Mouse (Mus musculus) adrenal gland, postnatal 4 days (tissue): ENCODE results near the gene Dpy19l3. TPM values are rescaled to one million over a fixed set of nuclear protein-coding genes. Genes with fewer than 3 reads are reported as not detected.
A peak's percentile ranks its signal among the peaks of the same experiment; 100 is the strongest.

Experiments
- DNase-seq, 2 experiments: peaks; one replicate each; pipeline ENCODE4 v3.0.0; 2021 to 2022; ENCODE audit warnings: low spot score in 2 of 2, mixed read lengths in 2 of 2
- long read RNA-seq, 2 experiments: library from polyadenylated mRNA; stranded (forward); transcript quantifications; one replicate each; pipeline ENCODE4 v2.0.0; 2021
- total RNA-seq, 2 experiments: library from RNA; stranded (reverse); gene quantifications; 2 replicates each; pipeline ENCODE4 v1.2.3; 2021

Gene Dpy19l3
- total RNA-seq: 10 to 100 TPM; 63.6 to 70.9 TPM
- long read RNA-seq, experiment 1, full-length matches to known transcripts: 1 of 15 reads
- long read RNA-seq, experiment 1, partial matches to known transcripts: 6 of 15 reads
- long read RNA-seq, experiment 1, other reads (novel, unspliced or antisense): 8 of 15 reads
- long read RNA-seq, experiment 2, full-length matches to known transcripts: 2 of 19 reads
- long read RNA-seq, experiment 2, partial matches to known transcripts: 8 of 19 reads
- long read RNA-seq, experiment 2, other reads (novel, unspliced or antisense): 9 of 19 reads

DNA sequence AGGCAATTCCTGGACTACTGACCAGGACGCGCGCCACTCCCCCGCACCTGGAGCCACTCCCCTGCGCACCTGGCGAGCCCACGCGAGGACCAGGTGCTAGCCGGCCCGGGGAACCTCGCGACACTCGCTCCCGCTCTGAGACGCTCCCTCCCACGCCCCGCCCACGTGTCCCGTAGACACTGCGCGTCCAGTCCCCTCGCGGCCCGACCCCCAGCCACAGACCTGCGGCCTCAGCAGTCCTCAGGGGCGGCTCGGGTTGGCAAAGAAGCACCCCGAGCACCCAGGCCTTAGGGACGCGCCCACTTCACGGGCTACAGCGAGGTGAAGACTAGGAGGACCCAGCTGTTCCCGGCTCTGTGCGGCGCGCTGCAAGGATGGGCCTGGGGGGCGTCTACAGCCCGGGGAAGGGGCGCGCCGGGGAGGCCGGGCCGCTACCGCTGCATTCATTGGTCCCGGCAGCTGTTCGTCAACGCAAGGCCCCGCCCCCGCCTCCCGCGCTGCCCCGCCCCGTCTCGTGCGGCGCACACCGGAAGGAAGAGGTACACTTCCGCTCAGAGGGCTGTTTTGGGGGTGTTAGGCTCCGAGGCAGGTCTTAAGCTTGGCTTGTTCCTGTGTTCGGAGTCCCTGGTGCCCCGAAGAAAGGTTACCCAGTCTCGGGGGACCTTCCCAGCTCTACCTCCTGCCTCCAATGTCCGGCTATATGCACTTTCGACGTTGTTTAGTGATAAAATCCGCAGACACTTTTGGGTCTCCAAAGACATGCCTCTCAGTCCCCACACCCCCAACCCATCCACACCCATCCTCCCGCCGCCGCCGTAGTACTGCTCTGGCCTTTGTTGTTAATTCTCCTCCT lies at the start of gene Dpy19l3:
TSS of gene Dpy19l3 (minus strand) at position 422 of the 853 bp plus-strand sequence.
- peak; percentile 77 to 92 for DNase-seq

DNA sequence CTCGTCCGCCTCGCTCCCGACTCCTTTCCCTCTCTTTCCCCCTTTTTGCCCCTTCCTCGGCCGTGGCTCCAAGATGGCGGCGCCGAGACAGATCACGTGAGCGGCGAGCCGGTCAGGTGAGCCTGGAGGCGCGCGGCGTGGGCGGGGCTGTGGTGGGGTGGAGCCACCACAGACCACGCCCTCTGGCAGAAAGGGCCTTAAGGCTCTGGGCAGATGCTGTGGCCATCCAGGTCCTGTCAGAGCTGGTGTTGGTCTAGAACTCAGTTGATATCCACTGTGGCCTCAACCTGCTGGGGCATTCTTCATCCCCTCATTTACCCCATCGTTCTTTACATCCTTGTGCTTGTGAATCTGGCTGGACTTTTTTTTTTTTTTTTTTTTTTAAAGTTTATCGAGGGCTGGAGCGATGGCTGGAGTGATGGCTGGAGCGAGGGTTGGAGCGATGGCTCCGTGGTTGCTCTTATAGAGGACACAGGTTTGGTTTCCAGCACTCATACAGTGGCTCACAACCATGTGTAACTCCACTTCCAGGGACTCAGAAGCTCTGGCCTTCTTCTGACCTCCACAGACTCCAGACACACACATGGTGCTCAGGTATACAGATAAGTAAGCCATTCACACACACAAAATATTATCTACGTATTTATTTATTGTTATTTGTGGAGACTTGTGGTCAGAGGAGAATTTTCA lies 48.8 kb upstream of the Dpy19l3 start, which contains the start of gene Zfp507:
TSS of gene Zfp507 (minus strand) at position 98 of the 690 bp plus-strand sequence.
- peak; percentile 81 to 89 for DNase-seq

DNA sequence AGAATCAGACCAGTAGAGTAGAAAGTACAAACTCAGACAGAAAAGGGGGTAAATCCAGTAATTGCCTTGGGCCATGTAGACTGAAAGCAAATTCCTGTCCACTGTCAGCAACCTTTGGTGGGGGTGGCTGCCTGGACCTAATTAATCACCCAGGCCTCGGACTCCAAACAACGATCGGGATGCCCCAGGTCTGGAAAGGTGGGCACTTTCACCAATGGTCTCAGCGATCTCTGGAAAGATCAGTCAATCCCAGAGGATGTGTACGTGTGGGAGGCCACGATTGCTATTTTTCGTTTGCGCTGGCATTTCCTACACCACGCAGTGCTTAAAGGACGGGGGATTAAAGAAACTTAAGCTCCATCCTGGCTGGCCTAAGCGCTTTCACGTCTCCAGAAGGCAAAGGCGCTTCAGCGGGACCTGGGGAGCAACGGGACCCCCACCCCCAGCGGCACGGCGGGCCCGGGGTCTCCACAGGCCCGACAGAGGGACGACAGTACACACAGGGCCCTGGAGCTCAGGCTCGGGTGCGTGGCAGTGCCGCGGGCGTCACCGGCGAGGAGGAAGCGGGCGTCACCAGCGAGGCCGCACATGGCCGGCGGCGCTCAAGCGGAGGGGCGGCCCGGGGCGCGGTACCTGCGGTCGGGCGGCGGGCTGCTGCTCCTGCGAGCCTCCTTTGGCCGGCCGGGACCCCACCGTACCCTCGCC lies 48.1 kb upstream of the Dpy19l3 start:
- no peak for DNase-seq

DNA sequence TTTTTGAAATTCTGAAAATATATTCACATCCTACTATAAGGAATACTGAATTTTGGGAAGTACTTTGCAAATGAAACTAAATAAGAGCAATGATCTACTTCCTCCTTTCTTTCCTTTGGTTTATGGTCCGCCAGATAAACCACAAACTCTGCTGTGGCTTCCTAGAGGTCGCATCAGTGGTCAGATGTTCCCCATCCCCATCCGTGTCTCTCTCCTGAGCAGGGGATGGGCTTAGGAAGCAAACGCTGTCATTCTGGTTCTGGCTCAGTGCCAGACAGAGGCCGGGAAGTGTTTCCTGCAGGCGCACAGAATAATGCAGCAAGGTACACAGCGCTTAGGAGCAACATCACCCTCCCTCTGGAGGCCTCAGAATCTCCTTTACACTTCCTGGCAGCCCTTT lies 41.9 kb upstream of the Dpy19l3 start:
- DNase-seq: no peak

DNA sequence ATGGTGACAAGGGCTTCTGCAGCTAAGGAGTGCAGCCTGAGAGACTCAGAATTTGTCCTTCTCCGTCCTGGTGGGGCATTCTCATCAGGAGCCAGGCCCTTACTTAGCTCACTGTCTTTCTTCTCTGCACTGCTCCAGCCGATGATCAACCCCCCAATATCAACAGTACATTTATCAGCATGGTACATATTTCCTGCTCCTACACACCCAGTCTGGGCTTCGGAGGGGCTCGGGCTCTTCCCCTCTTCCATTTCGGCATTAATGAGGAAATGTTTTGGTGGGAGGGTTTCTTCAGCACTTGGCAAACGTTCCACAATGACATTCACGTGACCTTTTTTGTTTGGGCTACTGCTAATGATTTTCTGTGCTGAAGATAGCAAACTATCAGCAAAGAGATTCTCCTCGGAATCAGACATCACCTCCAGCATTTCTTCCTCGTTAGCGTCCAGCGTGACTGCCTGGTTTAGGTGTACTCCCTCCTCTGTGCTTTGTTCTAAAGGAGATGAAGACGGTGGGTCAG lies 40.0 kb upstream of the Dpy19l3 start:
- no peak for DNase-seq

DNA sequence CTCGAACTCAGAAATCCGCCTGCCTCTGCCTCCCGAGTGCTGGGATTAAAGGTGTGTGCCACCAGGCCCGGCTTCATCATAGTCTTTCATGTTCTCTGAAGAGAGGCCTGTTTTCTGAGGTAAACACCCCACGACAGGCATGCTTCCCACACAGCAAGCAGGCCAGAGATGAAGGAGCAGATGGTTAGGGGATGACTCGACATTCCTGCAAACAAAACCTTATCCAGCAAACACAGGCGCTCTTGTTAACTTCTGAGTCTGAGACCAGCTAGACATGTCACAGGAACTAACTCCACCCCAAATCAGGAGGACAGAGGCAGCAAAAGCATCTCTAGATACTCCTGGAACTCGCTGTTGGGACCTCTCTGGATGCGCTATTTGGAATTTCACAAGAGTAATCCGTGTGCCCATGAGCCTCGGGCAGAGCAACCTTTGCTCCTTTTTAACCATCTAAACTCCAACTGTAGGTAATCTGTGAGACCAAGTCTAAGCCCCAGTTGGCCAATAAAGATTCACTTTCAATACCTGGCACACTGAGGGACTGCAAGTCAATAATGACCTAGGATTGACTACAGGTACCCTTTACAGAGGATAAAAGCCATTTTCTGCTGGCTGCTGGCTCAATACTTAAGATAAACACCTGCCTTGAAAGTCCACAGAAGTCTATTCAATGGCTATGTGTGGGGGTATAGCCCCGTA lies 38.0 kb upstream of the Dpy19l3 start:
- no peak for DNase-seq

DNA sequence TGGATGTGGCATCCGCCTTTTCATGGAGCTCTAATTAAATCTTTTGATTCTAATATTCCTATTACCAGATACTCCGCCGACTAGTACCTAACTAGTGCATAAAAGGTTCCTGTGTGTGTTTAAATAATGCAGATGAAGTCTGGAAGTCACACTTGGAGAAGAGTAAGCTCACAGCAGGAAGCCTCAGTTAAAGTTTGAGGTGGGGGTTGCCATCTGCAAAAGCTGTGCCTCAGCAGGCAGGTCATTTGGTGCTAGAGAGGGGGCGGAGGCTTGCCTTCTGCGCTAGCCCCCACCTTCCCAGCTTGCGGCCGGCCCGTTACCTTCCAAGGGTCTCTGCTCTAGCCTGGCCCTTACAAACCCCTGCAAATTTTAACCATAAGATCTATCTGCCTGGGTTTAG lies 36.7 kb upstream of the Dpy19l3 start:
- no peak for DNase-seq

DNA sequence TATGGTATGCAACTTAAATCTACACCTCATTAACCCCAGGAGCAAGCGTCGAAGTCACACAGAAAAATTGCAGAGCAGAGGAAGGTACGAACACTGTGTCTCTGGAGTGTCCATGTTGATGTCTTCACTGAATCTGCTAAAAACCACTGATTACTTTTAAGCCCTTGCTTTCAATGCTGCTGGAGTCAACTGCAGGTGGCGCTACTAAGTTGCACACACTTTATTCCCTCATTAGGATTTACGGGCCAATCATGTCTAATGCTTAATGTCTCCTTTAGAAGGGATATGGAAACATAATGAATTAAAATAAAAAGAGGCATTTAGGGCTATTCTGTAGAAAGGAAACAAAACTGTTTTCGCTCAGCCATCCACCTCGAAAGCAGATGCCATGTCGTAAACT lies 35.9 kb upstream of the Dpy19l3 start:
- DNase-seq: no peak

DNA sequence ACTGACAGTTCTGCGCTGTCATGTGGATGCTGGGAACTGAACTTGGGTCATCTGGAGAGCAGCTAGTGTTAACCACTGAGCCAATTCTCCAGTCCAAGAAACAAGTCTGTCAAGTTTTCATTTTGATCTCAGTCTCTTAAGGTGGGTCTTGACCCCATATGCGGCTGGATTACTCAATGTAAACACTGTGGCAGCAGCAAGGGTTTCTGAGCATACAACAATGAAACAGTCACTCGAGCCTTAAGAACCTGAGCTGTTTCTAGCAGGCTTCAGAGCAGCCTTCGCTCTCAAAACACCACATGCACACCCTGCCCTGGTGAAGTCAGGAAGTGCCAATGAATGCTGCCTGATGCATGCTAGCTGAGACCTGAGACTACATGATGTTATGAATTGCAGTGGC lies 31.3 kb upstream of the Dpy19l3 start:
- DNase-seq: no peak

DNA sequence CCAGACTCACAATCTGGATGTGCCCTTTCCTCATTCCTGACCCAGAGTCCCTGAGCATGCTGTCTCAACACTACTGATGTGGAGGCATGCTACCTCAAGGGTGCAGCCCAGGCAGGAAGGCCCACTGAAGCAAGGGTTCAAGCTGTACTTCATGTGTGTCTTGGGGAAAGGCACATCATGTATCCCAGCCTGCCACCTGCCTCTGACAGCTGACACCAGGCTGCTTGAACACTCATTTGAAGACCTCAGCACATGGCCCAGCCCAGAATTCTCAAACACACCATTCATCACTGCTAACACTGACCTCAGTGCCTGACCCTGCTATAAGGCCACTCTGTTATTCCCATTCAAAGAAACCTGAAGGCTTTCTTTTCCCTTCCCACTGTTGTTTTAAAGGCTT lies 28.0 kb upstream of the Dpy19l3 start:
- DNase-seq: no peak

DNA sequence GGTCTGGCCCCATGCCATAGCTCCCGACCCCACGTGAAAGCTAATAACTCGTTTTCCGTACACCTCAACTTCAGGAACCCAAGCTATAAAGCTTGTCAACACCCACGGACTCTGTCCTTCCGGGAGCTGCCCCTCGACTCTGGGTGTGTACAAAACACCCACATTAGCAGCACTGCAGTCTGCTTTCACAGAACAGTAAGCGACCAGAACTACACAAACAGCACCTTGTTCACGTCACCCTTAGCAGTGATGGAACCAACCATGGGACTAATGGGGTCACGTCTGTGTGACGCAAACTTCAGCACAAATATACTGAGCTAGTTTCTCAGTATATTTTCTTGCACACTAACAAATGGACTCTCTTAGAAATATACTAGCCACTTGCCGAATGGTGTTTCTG lies 19.9 kb upstream of the Dpy19l3 start:
- no peak for DNase-seq

DNA sequence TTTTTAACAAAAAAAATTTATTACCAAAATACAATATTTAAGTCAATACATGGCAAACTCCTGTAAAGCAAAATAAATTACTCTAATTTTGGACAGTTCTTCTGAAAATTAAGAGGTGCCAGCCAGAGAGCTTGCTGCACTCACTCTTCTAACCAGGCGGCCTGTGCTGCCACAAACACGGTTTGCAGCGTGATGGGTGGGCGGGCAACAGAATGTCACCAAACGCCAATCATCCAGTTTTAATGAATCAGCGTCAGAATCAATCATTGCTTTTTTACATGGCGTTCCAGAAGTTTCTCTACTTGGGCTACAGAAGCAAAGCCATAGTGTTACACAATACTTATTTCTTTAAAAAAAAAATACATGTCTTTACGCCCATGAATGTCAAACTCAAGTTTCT lies 18.1 kb upstream of the Dpy19l3 start:
- DNase-seq: no peak

DNA sequence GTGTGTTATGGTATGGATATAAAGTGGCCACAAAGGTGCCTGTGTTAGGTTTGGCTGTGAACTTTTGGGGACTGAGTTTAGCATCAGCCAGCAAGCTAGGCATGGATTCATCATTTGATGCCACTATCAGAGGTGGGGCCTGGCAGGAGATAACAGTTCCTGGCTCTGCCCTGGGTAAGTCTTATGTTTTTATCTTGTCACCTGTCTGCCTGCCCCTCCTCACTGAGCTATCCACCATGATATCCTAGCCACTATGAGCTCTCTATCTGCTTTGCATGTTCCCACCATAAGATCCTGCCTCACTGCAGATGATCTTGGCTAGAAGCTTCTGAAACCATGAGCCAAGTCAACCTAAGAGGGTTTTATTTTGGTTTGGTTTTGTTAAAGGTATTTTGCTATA lies 16.9 kb upstream of the Dpy19l3 start:
- no peak for DNase-seq

DNA sequence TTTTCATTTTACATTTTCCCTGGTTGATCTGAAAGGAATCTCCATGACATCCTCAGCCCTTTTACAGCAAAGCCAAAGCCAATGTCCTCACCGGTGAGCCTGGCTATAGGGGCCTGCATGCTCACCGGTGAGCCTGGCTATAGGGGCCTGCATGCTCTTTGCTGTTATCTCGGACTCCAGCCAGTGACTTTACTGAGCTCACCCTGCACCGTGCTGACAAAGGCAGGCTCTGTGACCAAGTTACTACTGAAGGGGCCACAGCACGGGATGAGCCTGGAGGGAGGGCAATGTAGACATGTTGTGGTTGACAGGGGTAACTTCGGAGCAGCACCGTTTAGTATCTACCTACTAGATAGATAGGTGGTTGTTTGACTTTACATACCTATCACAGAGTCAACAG lies 15.9 kb upstream of the Dpy19l3 start:
- no peak for DNase-seq

DNA sequence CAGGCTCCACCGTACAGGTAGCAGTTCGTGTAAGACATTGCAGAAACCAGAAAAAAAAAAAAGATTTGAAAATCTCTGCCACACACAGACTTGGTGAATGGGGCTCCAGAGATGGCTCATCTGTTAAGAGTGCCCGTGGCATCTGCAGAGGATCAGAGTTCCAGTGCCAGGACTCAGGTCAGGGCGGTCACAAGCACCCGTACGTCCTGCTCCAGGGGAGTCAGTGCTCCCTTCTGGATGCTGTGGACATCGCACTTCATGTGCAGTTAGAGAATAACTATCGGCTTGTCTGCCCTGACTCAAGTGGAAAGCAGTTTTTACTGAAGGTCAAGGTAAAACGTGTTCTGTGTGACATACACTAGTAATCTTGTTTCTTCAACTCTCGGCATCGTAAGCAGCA lies 10.2 kb upstream of the Dpy19l3 start:
- no peak for DNase-seq

DNA sequence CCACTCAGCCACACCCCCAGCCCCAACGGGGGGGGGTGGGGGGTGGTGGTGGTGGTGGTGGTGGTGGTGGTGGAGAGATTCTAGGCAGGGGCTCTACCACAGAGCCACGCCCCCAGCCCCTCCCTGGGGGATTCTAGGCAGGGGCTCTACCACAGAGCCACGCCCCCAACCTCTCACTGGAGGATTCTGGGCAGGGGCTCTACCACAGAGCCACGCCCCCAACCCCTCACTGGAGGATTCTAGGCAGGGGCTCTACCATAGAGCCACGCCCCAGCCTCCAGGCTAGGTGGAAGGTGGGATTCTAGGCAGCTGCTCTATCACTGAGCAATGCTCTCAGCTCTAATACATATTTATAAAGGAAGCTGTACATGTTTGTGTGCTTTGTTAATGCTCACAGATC lies 7.5 kb upstream of the Dpy19l3 start:
- DNase-seq: no peak

DNA sequence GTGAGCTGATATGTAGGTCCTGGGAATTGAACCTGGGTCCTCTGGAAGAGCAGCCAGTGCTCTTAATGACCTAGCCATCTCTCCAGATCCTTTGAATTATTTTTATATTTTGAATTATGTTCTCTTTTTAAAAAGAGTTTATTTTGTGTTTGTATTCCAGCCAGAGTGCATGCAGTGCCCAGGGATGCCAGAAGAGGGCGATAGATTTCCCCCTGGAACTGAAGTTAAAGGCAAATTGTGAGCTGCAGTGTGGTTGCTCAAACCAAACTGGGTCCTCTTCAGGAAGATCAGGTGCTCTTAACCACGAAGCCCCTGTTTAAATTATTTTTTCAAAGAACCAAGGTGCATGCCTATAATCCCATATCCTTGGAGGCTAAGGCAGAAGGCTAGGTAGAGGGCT lies 5.3 kb upstream of the Dpy19l3 start:
- no peak for DNase-seq

DNA sequence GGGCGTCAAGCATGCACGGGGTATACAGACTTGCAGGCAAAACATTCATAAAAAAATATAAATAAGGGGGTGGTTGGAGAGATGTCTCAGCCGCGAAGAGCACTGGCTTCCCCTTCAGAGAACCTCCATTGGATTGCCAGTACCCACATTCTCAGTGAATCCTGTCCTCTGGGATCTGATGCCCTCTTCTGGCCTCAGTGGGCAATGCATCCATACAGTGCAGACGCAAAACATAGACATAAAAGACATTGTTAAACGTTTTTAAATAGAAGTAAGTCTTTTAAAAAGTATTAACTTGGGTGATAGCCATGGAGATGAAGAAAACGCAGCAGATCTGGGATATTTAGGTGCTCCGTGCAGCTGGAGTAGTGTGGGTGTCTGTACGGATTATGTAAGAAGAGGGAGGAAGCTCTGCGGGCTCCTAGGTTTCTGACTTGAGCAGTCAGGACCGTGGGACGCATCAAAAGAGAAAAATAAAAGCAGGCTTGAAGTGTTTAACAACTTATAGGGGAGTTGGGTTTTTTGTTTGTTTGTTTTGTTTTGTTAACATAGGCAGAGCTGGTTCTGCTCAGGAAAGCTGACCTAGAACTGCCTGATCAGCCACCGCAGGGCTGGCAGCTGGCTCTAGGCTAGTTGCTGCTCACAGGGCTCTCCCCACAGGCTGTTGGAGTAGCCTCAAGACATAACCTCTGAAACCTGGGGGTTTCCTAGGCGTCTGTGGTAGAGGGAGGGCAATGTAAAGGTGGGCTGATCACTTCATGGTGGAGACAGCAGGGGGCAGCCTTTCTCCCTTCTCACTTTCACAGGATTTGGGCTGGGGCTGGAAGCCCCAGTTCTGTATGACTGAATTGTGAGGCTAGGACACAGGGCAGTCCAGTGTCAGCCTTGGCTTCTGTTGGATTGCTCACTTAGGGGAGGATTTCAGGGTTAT lies 2.5 kb upstream of the Dpy19l3 start:
- DNase-seq: no peak

DNA sequence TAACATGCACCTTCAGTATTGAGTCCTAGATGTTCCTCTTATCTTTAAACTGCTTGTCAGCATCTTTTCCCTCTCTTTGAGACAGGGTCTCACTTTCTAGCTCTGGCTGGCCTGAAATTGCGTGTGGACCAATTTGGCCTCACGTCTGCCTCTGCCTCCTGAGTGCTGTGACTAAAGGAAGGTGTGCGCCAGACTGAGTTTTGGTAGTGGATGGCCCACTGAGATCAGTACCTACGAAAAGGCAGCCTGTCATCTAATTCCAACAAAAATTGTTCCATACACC lies 573 bp upstream of the Dpy19l3 start:
- no peak for DNase-seq
